Mouse (Mus musculus) hindbrain, embryonic 13.5 days (tissue): ENCODE measurements around the gene Pmepa1. TPM values are rescaled to one million over a fixed set of nuclear protein-coding genes. Genes with fewer than 3 reads are reported as not detected.

ENCODE experiments used
- ATAC-seq: fragments of 200-750 bp; cut with Nextera tagmentation; 2 replicates; pipeline ENCODE4 v1.8.0; 2017; ENCODE audit warnings: moderate TSS enrichment; ENCODE audit not compliant: low FRiP score
- H3K27ac ChIP-seq: fragments of 300-500 bp; sonication (generic); 2 replicates; pipeline ENCODE4 v1.5.1; 2015; ENCODE audit warnings: inconsistent platforms, mild to moderate bottlenecking, moderate library complexity
- H3K27me3 ChIP-seq: fragments of 300-500 bp; sonication (generic); 2 replicates; pipeline ENCODE4 v1.6.1; 2015; ENCODE audit warnings: mild to moderate bottlenecking, inconsistent platforms
- H3K36me3 ChIP-seq: fragments of 300-500 bp; sonication (generic); 2 replicates; pipeline ENCODE4 v1.6.1; 2015; ENCODE audit warnings: mild to moderate bottlenecking, inconsistent platforms
- H3K4me1 ChIP-seq: fragments of 300-500 bp; sonication (generic); replicated peaks from 2 replicates; pipeline ENCODE4 v1.6.1; 2015; ENCODE audit warnings: inconsistent platforms
- H3K4me2 ChIP-seq: fragments of 300-500 bp; sonication (generic); 2 replicates; pipeline ENCODE4 v1.6.1; 2015; ENCODE audit warnings: inconsistent platforms, mild to moderate bottlenecking, moderate library complexity
- H3K4me3 ChIP-seq: fragments of 300-500 bp; sonication (generic); 2 replicates; pipeline ENCODE4 v1.5.1; 2015; ENCODE audit warnings: mild to moderate bottlenecking, inconsistent platforms
- H3K9ac ChIP-seq: fragments of 300-500 bp; sonication (generic); 2 replicates; pipeline ENCODE4 v1.6.1; 2015; ENCODE audit warnings: mild to moderate bottlenecking, inconsistent platforms
- H3K9me3 ChIP-seq: fragments of 300-500 bp; sonication (generic); 2 replicates; pipeline ENCODE4 v1.6.1; 2016; ENCODE audit warnings: inconsistent platforms
- WGBS: fragments of 180-500 bp; shearing (Covaris S2); methylation state at CpG from one replicate; pipeline ENCODE4 v1.1.7; 2015; 5-methylcytosine and 5-hydroxymethylcytosine counted together
- polyA plus RNA-seq: library from polyadenylated mRNA; unstranded; fragments of >200 nt; fragmentation: Nextera tagmentation; extraction: Ambion mirVana; gene quantifications from 2 replicates; pipeline ENCODE4 v1.2.1, GENCODE M21; 2015

The Pmepa1 gene
- polyA plus RNA-seq, 1 experiment from 2014 or later, result 4.7 TPM

DNA sequence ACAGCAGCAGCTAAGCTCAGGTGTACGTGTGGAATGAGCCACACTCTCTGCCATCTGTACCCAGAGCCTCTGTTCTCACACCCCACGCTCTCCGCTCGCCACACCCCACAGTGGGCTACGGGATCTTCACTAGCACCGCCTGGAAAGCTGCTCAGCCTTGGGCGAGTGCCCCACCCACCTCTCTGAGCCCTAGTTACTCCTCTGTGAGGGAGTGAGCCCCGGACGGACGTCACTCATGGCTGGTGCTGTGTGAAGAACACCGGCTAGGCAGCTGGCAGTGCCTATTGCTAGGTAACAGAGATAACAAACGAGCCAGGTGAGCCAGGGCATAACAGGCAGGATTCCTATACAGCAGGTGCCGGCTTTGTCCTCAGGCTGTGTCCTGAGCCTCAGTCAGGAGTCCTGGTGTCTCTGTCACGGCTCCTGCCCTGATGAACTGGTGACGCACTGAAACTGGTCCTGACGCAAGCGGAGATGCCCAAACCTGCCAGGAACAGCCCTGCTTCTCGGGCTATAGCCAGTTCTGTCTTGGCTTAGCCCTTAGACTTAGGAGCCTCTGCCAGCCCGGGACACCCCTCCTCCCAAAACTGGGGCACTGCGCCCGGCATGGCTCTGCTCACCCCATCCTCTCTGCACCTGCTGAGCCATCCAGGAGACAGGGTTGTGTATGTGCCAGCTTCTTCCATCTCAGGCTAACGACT, 44.1 kb downstream of the Pmepa1 start:
- Histone ChIP-seq H3K27me3 (no peaks in the 10 kb centered on the region), H3K9ac (no peak overlapping the region), H3K4me2 (no peak overlapping the region), H3K9me3 (no peaks in the 10 kb centered on the region), H3K4me1 (peaks cover 63% of the 10 kb centered on the region), H3K27ac (no peak overlapping the region; the same call in 1 of the 2 replicates), H3K36me3 (peaks cover 49% of the 10 kb centered on the region), H3K4me3 (no peak overlapping the region)
- no peak for ATAC-seq
- WGBS, result 77% methylated on average over 22 of the region's 22 CpGs

DNA sequence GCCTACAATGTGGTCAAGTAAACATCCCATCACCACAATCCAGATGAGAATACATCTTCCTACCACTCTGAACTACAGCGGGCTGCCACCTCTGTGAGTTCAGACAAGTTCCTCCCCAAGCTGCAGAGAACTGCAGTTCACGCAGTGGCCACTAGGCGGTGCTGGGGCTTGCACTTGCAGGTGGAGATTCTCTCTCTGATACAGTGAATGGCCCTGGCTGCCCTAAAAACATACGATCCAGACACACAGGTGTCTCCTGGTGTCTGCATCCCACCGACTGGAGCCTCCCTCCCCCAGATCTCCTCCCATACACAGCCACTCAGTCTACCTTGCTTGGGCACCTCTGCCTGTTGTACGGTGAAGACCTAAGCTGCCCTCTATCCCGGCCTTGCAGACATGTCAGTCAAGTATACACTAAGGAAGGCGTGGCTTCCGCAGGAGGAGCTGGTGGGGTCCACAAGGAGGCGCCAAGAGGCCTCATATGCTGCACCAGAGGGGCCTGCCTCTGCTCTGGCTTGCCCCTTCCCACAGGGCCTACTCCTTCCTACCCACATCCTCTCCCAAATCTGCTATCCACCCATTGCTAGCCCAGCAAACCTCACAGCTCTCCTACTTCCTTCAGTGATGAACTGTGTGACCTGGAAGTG, 46.6 kb downstream of the Pmepa1 start:
- Histone ChIP-seq H3K27ac (0 out of 2 replicates have a peak overlapping the region, but pooled peaks have one; percentile 30), H3K27me3 (no peaks in the 10 kb centered on the region), H3K9me3 (no peaks in the 10 kb centered on the region), H3K9ac (0 out of 2 replicates have a peak overlapping the region, but pooled peaks have one; percentile 24), H3K36me3 (peaks cover 66% of the 10 kb centered on the region), H3K4me1 (peaks cover 46% of the 10 kb centered on the region), H3K4me2 (peak overlapping the region; percentile 30; the same call in 1 of the 2 replicates), H3K4me3 (no peak overlapping the region)
- 5% methylated on average over 10 of the region's 10 CpGs for WGBS
- peak; percentile 71 for ATAC-seq

DNA sequence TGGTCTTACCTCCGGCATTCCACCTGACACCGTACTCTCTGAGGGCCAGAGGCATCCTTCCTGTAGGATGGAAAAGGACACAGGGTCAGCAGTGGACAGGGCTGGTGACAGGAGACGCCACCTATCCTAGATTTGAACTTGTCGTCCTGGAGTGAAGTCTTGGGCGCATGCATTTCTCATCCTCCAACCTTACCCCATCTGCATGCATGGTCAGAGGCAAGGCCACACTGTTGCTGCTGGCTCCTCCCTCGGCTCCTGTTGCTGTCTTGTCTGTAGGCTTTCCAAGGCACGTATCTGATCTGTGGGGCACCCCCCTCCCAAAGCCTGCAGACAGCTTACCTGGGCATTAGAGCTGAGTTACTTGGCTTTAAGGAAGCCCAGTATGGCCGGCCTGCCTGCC, 47.8 kb downstream of the Pmepa1 start:
- 91% methylated on average over 8 of the region's 8 CpGs for WGBS

DNA sequence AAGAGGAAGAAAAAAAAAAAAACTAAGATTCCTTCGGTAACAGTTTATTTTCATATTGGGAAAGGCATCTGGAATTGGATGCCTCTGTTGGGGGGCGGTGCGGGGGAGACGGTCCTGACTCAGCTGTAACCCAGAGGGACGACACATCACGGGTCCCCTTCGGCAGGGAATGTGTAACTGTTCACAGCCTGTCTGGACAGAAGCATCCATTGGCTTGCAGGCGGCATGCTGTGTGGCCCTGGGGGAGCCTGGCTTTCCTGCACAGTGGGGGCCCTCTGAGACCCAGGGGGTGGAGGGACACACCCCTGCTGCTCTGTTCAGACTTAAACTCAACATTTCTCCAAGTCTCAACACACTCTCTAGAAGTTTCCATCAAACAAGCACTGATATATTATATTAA, 49.5 kb downstream of the Pmepa1 start:
- H3K27me3 ChIP-seq, result no peaks in the 10 kb centered on the region
- peaks cover 47% of the 10 kb centered on the region for H3K36me3 ChIP-seq
- no peak overlapping the region for H3K4me3 ChIP-seq
- H3K27ac ChIP-seq, result no peak overlapping the region
- WGBS, result 88% methylated on average over 8 of the region's 8 CpGs
- peaks cover 20% of the 10 kb centered on the region for H3K4me1 ChIP-seq
- no peaks in the 10 kb centered on the region for H3K9me3 ChIP-seq
- no peak overlapping the region for H3K4me2 ChIP-seq
- ATAC-seq, result no peak
- H3K9ac ChIP-seq, result no peak overlapping the region

More for the DNA sequence above, 47.8 kb downstream of the Pmepa1 start:
- Histone ChIP-seq H3K9ac (no peak overlapping the region), H3K36me3 (peaks cover 64% of the 10 kb centered on the region), H3K9me3 (no peaks in the 10 kb centered on the region), H3K27me3 (no peaks in the 10 kb centered on the region), H3K27ac (no peak overlapping the region), H3K4me1 (peaks cover 38% of the 10 kb centered on the region), H3K4me3 (no peak overlapping the region), H3K4me2 (no peak overlapping the region)
- ATAC-seq, result no peak

DNA sequence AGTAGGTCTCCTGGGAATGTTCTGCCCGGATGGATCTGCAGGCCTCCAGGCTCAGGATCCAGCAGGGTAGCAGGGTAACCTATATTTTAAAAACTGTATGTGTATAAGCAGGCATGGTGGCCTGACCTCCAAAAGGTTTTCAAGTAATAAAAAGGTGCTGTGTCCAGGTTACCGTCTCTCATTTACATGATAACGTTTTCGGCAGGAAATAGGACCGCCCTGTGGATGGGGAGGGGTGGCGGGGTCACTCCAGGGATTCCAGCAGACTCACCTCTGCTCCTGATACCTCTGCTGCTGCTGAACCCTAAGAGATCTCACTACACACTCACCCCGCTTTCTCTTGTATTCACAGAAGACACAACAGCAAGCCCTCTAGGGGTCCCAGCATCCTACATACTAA, 50.4 kb downstream of the Pmepa1 start:
- H3K27me3 ChIP-seq, result no peaks in the 10 kb centered on the region
- peaks cover 38% of the 10 kb centered on the region for H3K36me3 ChIP-seq
- H3K4me1 ChIP-seq, result peaks cover 17% of the 10 kb centered on the region
- no peak for ATAC-seq
- 85% methylated on average over 7 of the region's 7 CpGs for WGBS
- H3K9ac ChIP-seq, result no peak overlapping the region
- no peak overlapping the region for H3K4me3 ChIP-seq
- no peak overlapping the region for H3K4me2 ChIP-seq
- H3K27ac ChIP-seq, result no peak overlapping the region
- H3K9me3 ChIP-seq, result no peaks in the 10 kb centered on the region

DNA sequence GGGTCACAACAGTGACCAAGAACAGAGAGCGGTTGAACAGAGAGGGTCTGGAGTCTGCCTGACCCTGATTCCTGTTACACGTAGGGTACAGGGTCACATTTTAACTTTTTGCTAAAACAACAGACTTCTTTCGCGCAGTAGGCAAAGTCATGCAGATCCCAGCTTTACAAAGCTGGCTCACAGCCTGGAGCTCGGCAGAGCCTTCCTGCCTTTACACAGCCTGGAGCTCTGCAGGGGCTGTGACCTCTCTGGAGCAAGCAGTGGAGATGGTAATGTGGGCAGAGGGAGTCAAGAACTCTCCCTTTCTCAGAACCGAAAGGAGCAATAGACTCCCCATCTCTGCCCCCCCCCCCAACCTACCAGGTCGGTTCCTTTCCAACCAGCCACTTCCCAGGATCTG, 51.5 kb downstream of the Pmepa1 start:
- Histone ChIP-seq H3K27ac (no peak overlapping the region), H3K27me3 (no peaks in the 10 kb centered on the region), H3K9ac (no peak overlapping the region), H3K4me2 (no peak overlapping the region), H3K9me3 (no peaks in the 10 kb centered on the region), H3K4me1 (peaks cover 13% of the 10 kb centered on the region), H3K36me3 (peaks cover 33% of the 10 kb centered on the region), H3K4me3 (no peak overlapping the region)
- no peak for ATAC-seq
- WGBS, result 66% methylated on average over 7 of the region's 7 CpGs

DNA sequence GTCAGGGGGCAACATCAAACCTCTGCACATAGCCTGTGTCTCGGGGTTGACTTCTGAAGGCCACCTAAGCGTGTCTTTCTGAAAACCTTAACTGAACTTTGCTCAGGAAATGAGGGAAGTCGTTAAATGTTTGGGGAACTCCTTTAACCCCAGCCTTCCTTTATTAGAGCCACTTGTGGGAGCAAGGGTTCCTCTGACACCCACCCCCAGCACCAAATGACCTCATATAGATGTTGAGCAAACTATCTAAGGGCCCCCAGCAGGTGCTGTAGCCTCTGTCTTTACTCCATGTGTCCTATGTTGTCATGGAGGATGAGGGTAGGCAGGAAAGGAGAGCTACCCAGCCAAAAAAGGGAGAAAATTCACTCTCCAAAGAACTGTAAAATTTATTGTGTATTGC, 52.2 kb downstream of the Pmepa1 start:
- peaks cover 11% of the 10 kb centered on the region for H3K4me1 ChIP-seq
- 78% methylated on average over 3 of the region's 3 CpGs for WGBS

DNA sequence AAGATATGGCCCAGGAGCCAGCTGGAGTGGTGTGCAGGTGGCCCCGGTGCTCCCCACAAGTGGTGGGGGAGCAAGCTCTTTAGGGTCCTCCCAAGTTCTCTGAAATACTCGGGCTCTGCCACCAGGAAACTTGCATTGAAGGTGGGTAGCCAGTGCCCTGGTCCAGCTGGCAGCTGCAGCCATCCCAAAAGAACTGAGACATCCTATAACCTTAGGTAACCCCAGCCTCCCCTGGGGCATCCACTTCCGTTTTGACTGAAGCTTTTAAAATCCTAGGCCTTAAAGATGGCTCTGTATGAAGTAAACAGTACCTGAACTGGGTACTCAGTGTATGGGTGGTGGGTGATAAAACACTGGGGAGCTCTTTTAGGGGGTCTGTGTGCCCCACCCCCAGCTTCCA, 52.8 kb downstream of the Pmepa1 start:
- WGBS, result 76% methylated on average over 3 of the region's 3 CpGs
- peaks cover under 1% of the 10 kb centered on the region; the same call in 1 of the 2 replicates for H3K27me3 ChIP-seq
- H3K9ac ChIP-seq, result no peak overlapping the region
- H3K27ac ChIP-seq, result no peak overlapping the region
- H3K4me3 ChIP-seq, result no peak overlapping the region
- H3K4me2 ChIP-seq, result no peak overlapping the region
- peaks cover 27% of the 10 kb centered on the region for H3K36me3 ChIP-seq
- ATAC-seq, result no peak
- no peaks in the 10 kb centered on the region for H3K9me3 ChIP-seq
- peaks cover 16% of the 10 kb centered on the region for H3K4me1 ChIP-seq

More for the DNA sequence above, 52.2 kb downstream of the Pmepa1 start:
- peaks cover 33% of the 10 kb centered on the region for H3K36me3 ChIP-seq
- H3K27me3 ChIP-seq, result no peaks in the 10 kb centered on the region
- H3K4me3 ChIP-seq, result no peak overlapping the region
- H3K4me2 ChIP-seq, result no peak overlapping the region
- no peak overlapping the region for H3K27ac ChIP-seq
- ATAC-seq, result no peak
- H3K9me3 ChIP-seq, result no peaks in the 10 kb centered on the region
- no peak overlapping the region for H3K9ac ChIP-seq

DNA sequence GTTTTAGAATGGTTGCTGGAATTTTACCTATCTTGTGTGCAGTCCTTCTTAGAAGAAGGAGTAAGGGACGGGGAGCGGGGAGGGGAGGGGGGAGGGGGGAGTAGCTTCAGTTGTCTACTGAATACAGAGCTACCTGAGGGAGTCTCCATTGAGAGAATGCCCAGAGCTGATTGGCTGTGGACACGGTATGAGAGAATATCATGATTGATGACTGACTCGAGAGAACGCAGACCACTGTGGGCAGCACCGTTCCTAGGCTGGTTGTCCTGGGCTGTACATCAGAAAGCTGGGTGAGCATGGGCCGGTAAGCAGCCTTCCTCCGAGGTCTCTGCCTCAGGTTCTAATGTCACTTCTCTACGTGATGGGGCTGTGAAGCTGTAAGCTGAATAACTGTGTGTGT, 55.6 kb downstream of the Pmepa1 start:
- peaks cover 6% of the 10 kb centered on the region; the same call in 1 of the 2 replicates for H3K36me3 ChIP-seq
- H3K4me3 ChIP-seq, result no peak overlapping the region
- no peak for ATAC-seq
- H3K4me2 ChIP-seq, result no peak overlapping the region
- no peak overlapping the region for H3K27ac ChIP-seq
- no peak overlapping the region for H3K9ac ChIP-seq
- H3K27me3 ChIP-seq, result peaks cover 2% of the 10 kb centered on the region; the same call in 1 of the 2 replicates
- H3K4me1 ChIP-seq, result peaks cover 16% of the 10 kb centered on the region; the same call in 1 of the 2 replicates
- H3K9me3 ChIP-seq, result no peaks in the 10 kb centered on the region
- 93% methylated on average over 9 of the region's 9 CpGs for WGBS

DNA sequence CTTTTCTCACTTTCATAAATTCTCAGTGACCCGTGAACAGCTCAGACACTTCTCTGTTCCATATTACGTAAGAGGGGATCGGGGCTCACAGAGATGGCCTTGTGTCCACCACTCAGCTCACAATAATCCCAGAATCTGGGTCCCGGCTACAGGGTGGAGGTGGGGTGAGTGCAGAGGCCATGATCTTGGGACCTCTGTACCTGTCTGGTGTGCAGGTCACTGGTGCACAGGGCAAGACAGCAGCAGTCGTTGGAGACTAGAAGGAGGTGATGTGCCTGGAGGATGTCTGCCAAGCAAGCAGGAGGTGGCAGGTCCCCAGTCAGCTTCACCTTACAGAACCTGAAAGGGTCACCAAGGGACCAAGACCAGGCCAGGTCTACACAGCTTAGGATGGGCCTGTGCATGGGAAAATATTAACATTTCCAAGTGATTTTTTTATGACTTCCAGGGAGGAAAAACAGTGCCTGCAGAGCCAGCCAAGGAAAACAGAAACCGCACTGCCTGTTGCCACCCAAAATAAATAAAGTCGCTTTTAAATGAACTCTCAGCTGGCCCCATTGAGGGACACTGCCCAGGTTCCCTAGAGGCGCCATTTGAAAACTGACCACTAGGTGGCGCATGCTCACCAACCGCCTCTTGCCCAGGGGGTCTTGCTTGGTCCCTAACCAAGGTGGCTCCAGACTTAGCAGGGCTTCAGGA, 56.9 kb downstream of the Pmepa1 start:
- H3K9me3 ChIP-seq, result no peaks in the 10 kb centered on the region; the same call in 1 of the 2 replicates
- peaks cover 5% of the 10 kb centered on the region; the same call in 1 of the 2 replicates for H3K4me1 ChIP-seq
- H3K9ac ChIP-seq, result no peak overlapping the region
- H3K36me3 ChIP-seq, result no peaks in the 10 kb centered on the region
- WGBS, result 45% methylated on average over 10 of the region's 10 CpGs
- H3K4me3 ChIP-seq, result no peak overlapping the region
- ATAC-seq, result 0 out of 2 replicates have a peak, but pooled peaks have one; percentile 53
- no peak overlapping the region for H3K4me2 ChIP-seq
- H3K27ac ChIP-seq, result no peak overlapping the region
- peaks cover 2% of the 10 kb centered on the region; the same call in 1 of the 2 replicates for H3K27me3 ChIP-seq

DNA sequence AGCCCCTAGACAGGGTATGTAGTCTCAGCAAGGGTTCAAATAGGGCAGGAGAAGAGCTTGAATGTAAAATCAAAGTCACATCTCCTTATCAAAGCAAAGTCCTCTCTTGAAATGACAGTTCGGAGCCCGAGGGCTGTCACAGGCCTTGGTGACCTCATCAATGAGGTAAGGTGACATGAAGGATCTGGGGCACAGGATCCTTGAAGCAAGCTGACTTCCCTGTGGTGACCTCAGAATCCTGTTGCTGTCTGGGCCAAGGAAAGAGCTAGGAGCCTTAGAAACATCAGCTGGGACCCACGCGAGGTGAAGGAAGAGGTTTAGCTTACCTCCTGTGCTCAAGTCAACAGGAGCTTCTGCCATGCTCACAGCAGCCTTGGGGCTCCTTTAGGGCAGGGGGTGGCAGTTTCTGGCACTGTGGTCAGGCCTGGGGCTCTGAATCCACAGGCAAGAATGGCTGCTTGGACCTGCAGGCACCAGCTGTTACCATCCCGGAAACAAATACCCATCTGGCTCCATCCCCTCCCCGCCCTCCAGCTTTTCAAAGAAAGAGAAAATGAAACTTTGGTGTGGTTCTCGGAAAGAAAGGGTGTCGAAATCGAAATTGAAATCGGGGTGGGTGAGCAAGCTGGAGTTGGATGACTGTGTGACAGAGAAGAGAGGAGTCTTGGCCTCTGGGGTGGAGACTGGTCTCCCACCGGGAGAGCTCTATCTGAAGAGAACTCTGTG, 57.8 kb downstream of the Pmepa1 start, which contains the start of gene Zbp1:
TSS of gene Zbp1 (minus strand) at position 508 of the 726 bp plus-strand sequence.
- whole genome bisulfite sequencing, result 72% methylated on average over 11 of the region's 11 CpGs
- peaks cover 5% of the 10 kb centered on the region; the same call in 1 of the 2 replicates for H3K4me1 ChIP-seq
- no peak for ATAC-seq
- H3K9ac ChIP-seq, result no peak within 1 kb of the TSS
- H3K4me3 ChIP-seq, result no peak within 1 kb of the TSS
- H3K27me3 ChIP-seq, result peaks cover 2% of the 10 kb centered on the region; the same call in 1 of the 2 replicates
- H3K9me3 ChIP-seq, result no peaks in the 10 kb centered on the region; the same call in 1 of the 2 replicates
- no peak within 1 kb of the TSS for H3K27ac ChIP-seq
- no peaks in the 10 kb centered on the region for H3K36me3 ChIP-seq
- no peak within 1 kb of the TSS for H3K4me2 ChIP-seq
